Mouse (Mus musculus): ENCODE results near the gene Vmn2r60. TPM values are rescaled to one million over a fixed set of nuclear protein-coding genes. Genes with fewer than 3 reads are reported as not detected.

Vmn2r60 gene
- polyA plus RNA-seq (2012; rRNA removed; ENCODE audit: low replicate concordance), result not detected in 2 replicates

DNA sequence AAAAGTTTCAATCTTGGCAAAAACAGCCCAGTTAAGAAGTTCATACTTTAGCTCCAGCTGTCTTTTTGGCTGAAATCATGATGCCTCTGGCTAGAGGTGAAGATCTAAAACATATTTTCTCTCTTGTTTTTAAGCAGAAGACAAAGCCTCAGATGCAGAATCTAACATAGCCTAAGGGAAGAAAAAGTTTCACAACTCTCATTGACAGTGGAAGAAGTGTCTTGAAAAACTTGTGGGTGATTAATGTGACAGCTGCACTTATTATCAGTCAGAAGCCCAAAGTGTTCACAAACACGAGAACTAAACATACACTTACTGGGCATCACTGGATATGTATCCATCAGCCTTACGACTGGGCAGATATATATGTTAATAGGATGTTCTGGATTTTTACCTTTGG, at the start of gene Vmn2r60:
TSS of gene Vmn2r60 (plus strand) at position 301 of the 400 bp plus-strand sequence.

DNA sequence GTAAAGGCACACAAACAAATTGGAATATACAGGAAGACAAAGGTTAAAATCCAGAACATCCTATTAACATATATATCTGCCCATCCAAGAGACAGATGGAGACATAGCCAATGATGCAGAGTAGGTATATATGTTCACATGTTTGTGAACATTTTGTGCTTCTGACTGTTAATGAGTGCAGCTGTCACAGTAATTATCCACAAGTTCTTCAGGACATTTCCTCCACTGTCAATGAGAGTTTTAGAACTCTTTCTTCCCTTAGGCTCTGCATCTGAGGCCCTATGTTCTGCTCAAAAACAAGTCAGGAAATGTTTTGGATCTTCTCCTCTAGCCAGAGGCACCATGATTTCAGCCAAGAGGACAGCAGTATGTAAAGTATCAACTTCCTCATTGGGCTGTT, 48.6 kb upstream of the Vmn2r60 start, which contains the start of gene Vmn2r59:
TSS of gene Vmn2r59 (minus strand) at position 101 of the 400 bp plus-strand sequence.

Other genes with a start within 250 kb of the Vmn2r60 start
- not detected in 2 replicates for gene Vmn2r58, start 235.1 kb upstream of the Vmn2r60 start, polyA plus RNA-seq (2012; rRNA removed; ENCODE audit: low replicate concordance)
- not detected in 2 replicates for gene Vmn2r59, start 48.7 kb upstream of the Vmn2r60 start, polyA plus RNA-seq (2012; rRNA removed; ENCODE audit: low replicate concordance)
- gene Vmn2r61, start 152.3 kb downstream of the Vmn2r60 start, polyA plus RNA-seq (2012; rRNA removed; ENCODE audit: low replicate concordance), result not detected in 2 replicates

All from duodenum, adult 2 months (tissue).